Mouse (Mus musculus) retina, postnatal 1 day (tissue): Measurements from ENCODE around the gene Afmid.

ENCODE experiments used
- DNase-seq: peaks from one replicate; pipeline ENCODE4 v3.0.0-alpha.2; 2012

The Afmid gene

GRCm38 (mm10) chr11:117888168-117888852 lies 62.6 kb downstream of the Afmid start:
- no peak for DNase-seq

- DNase-seq, result peak; percentile 73
Measured at GRCm38 (mm10) chr11:117888853-117889822, 63.4 kb downstream of the Afmid start.
